Mouse (Mus musculus) embryonic facial prominence, embryonic 11.5 days (tissue): Measurements from ENCODE around the gene Phlpp1. TPM values are rescaled to one million over a fixed set of nuclear protein-coding genes. Genes with fewer than 3 reads are reported as not detected.

Source experiments
- ATAC-seq: fragments of 200-750 bp; cut with Nextera tagmentation; replicated peaks from 2 replicates; pipeline ENCODE4 v1.8.0; 2017; ENCODE audit warnings: low read depth; ENCODE audit not compliant: insufficient number of reproducible peaks, low FRiP score, low TSS enrichment
- DNase-seq: peaks from one replicate; pipeline ENCODE4 v3.0.0-alpha.2; 2015; ENCODE audit warnings: low spot score
- H3K27ac ChIP-seq: fragments of 300-500 bp; sonication (generic); replicated peaks from 2 replicates; pipeline ENCODE4 v1.5.1; 2014; ENCODE audit warnings: mild to moderate bottlenecking, low read depth, low read length, control low read depth
- H3K27me3 ChIP-seq: fragments of 300-500 bp; sonication (generic); 2 replicates; pipeline ENCODE4 v1.6.1; 2014; ENCODE audit warnings: mild to moderate bottlenecking, low read length, moderate library complexity, mixed read lengths; ENCODE audit not compliant: control insufficient read depth, insufficient read depth
- H3K36me3 ChIP-seq: fragments of 300-500 bp; sonication (generic); replicated peaks from 2 replicates; pipeline ENCODE4 v1.6.1; 2014; ENCODE audit warnings: low read depth, mild to moderate bottlenecking, low read length, moderate library complexity, mixed read lengths; ENCODE audit not compliant: control insufficient read depth, insufficient read depth
- H3K4me1 ChIP-seq: fragments of 300-500 bp; sonication (generic); 2 replicates; pipeline ENCODE4 v1.6.1; 2014; ENCODE audit warnings: low read length, mixed read lengths; ENCODE audit not compliant: control insufficient read depth, insufficient read depth
- H3K4me2 ChIP-seq: fragments of 300-500 bp; sonication (generic); 2 replicates; pipeline ENCODE4 v1.6.1; 2014; ENCODE audit warnings: low read depth, mild to moderate bottlenecking, control low read depth, low read length, moderate library complexity
- H3K4me3 ChIP-seq: fragments of 300-500 bp; sonication (generic); 2 replicates; pipeline ENCODE4 v1.5.1; 2014; ENCODE audit warnings: low read depth, low read length, control low read depth
- H3K9ac ChIP-seq: fragments of 300-500 bp; sonication (generic); replicated peaks from 2 replicates; pipeline ENCODE4 v1.6.1; 2014; ENCODE audit warnings: mild to moderate bottlenecking, control low read depth, low read length
- H3K9me3 ChIP-seq: fragments of 300-500 bp; sonication (generic); replicated peaks from 2 replicates; pipeline ENCODE4 v1.6.1; 2016; ENCODE audit warnings: mild to moderate bottlenecking, low read length, inconsistent platforms, mixed read lengths; ENCODE audit not compliant: control insufficient read depth
- WGBS: fragments of 180-500 bp; shearing (Covaris S2); extraction: QIAGEN DNeasy Blood & Tissue Kit; methylation state at CpG from one replicate; pipeline ENCODE4 v1.1.7; 2014; 5-methylcytosine and 5-hydroxymethylcytosine counted together
- polyA plus RNA-seq: library from polyadenylated mRNA; unstranded; fragments of >200 nt; fragmentation: Nextera tagmentation; extraction: Ambion mirVana; gene quantifications from 2 replicates; pipeline ENCODE4 v1.2.1, GENCODE M21; 2014

Gene Phlpp1
- polyA plus RNA-seq, 1 experiment from 2014 or later = 3.8 TPM

GRCm38 (mm10) chr1:106369330-106369729 lies 197.8 kb downstream of the Phlpp1 start:
- Histone ChIP-seq H3K27me3 (no peaks in the 10 kb centered on the region), H3K27ac (no peak overlapping the region), H3K4me2 (no peak overlapping the region), H3K36me3 (no peaks in the 10 kb centered on the region), H3K9ac (no peak overlapping the region), H3K4me3 (no peak overlapping the region), H3K9me3 (no peaks in the 10 kb centered on the region), H3K4me1 (no peaks in the 10 kb centered on the region)
- WGBS = 78% methylated on average over 3 of the region's 3 CpGs
- ATAC-seq (no peak), DNase-seq (no peak)

- Histone ChIP-seq H3K4me1 (no peaks in the 10 kb centered on the region), H3K4me2 (no peak overlapping the region), H3K27ac (no peak overlapping the region), H3K27me3 (no peaks in the 10 kb centered on the region), H3K36me3 (no peaks in the 10 kb centered on the region), H3K9me3 (no peaks in the 10 kb centered on the region), H3K4me3 (no peak overlapping the region), H3K9ac (no peak overlapping the region)
- ATAC-seq = no peak
- DNase-seq = no peak
- WGBS = 71% methylated on average over 2 of the region's 2 CpGs
Observed at GRCm38 (mm10) chr1:106372446-106372845, 200.9 kb downstream of the Phlpp1 start.

- DNase-seq = no peak
- ATAC-seq = no peak
- Histone ChIP-seq H3K27ac (no peak overlapping the region), H3K4me2 (no peak overlapping the region), H3K9me3 (no peaks in the 10 kb centered on the region), H3K4me1 (no peaks in the 10 kb centered on the region), H3K4me3 (no peak overlapping the region), H3K36me3 (no peaks in the 10 kb centered on the region), H3K27me3 (no peaks in the 10 kb centered on the region), H3K9ac (no peak overlapping the region)
- WGBS = 88% methylated on average over 1 of the region's 1 CpGs
Observed at GRCm38 (mm10) chr1:106373656-106374055, 202.1 kb downstream of the Phlpp1 start.

- H3K4me3 ChIP-seq = no peak overlapping the region
- no peaks in the 10 kb centered on the region for H3K27me3 ChIP-seq
- WGBS = 96% methylated on average over 2 of the region's 2 CpGs
- no peak overlapping the region for H3K27ac ChIP-seq
- no peak for DNase-seq
- no peaks in the 10 kb centered on the region for H3K4me1 ChIP-seq
- ATAC-seq = no peak
- H3K36me3 ChIP-seq = no peaks in the 10 kb centered on the region
- H3K9me3 ChIP-seq = no peaks in the 10 kb centered on the region
- no peak overlapping the region for H3K4me2 ChIP-seq
- H3K9ac ChIP-seq = no peak overlapping the region
Observed at GRCm38 (mm10) chr1:106374274-106374673, 202.7 kb downstream of the Phlpp1 start.

- ATAC-seq = no peak
- Histone ChIP-seq H3K9ac (no peak overlapping the region), H3K4me2 (no peak overlapping the region), H3K4me3 (no peak overlapping the region), H3K9me3 (no peaks in the 10 kb centered on the region), H3K4me1 (no peaks in the 10 kb centered on the region), H3K36me3 (no peaks in the 10 kb centered on the region), H3K27ac (no peak overlapping the region), H3K27me3 (no peaks in the 10 kb centered on the region)
- DNase-seq = no peak
- 80% methylated on average over 4 of the region's 4 CpGs for WGBS
Observed at GRCm38 (mm10) chr1:106374971-106375370, 203.4 kb downstream of the Phlpp1 start.

- Histone ChIP-seq H3K9me3 (no peaks in the 10 kb centered on the region), H3K4me2 (no peak overlapping the region), H3K27ac (no peak overlapping the region), H3K9ac (no peak overlapping the region), H3K27me3 (no peaks in the 10 kb centered on the region), H3K4me3 (no peak overlapping the region), H3K4me1 (no peaks in the 10 kb centered on the region), H3K36me3 (no peaks in the 10 kb centered on the region)
- 83% methylated on average over 3 of the region's 3 CpGs for WGBS
- ATAC-seq (no peak), DNase-seq (no peak)
Observed at GRCm38 (mm10) chr1:106376003-106376402, 204.5 kb downstream of the Phlpp1 start.

GRCm38 (mm10) chr1:106380465-106380864 lies 208.9 kb downstream of the Phlpp1 start:
- Histone ChIP-seq H3K27ac (no peak overlapping the region), H3K4me2 (no peak overlapping the region), H3K9ac (no peak overlapping the region), H3K4me1 (no peaks in the 10 kb centered on the region), H3K27me3 (no peaks in the 10 kb centered on the region), H3K4me3 (no peak overlapping the region), H3K36me3 (no peaks in the 10 kb centered on the region), H3K9me3 (no peaks in the 10 kb centered on the region)
- ATAC-seq (no peak), DNase-seq (no peak)
- WGBS = 38% methylated on average over 1 of the region's 1 CpGs

GRCm38 (mm10) chr1:106386542-106386941 lies 215.0 kb downstream of the Phlpp1 start:
- no peak overlapping the region for H3K4me3 ChIP-seq
- H3K9ac ChIP-seq = no peak overlapping the region
- H3K27me3 ChIP-seq = no peaks in the 10 kb centered on the region
- H3K27ac ChIP-seq = no peak overlapping the region
- H3K4me1 ChIP-seq = no peaks in the 10 kb centered on the region
- no peak for DNase-seq
- no peak for ATAC-seq
- no peak overlapping the region for H3K4me2 ChIP-seq
- H3K9me3 ChIP-seq = no peaks in the 10 kb centered on the region
- no peaks in the 10 kb centered on the region for H3K36me3 ChIP-seq
- WGBS = 80% methylated on average over 5 of the region's 5 CpGs
